Mouse (Mus musculus) liver, embryonic 12.5 days (tissue): Measurements from ENCODE around the gene Aoc2. TPM values are rescaled to one million over a fixed set of nuclear protein-coding genes. Genes with fewer than 3 reads are reported as not detected.

Source experiments
- ATAC-seq: fragments of 200-750 bp; cut with Nextera tagmentation; 2 replicates; pipeline ENCODE4 v1.8.0; 2017; ENCODE audit warnings: moderate number of reproducible peaks, mild to moderate bottlenecking, moderate library complexity
- H3K27ac ChIP-seq: fragments of 300-500 bp; sonication (generic); 2 replicates; pipeline ENCODE4 v1.5.1; 2016; ENCODE audit warnings: mild to moderate bottlenecking
- H3K27me3 ChIP-seq: fragments of 300-500 bp; sonication (generic); replicated peaks from 2 replicates; pipeline ENCODE4 v1.6.1; 2016; ENCODE audit warnings: mild to moderate bottlenecking, moderate library complexity
- H3K36me3 ChIP-seq: fragments of 300-500 bp; sonication (generic); 2 replicates; pipeline ENCODE4 v1.6.1; 2016; ENCODE audit warnings: mild to moderate bottlenecking, moderate library complexity
- H3K4me1 ChIP-seq: fragments of 300-500 bp; sonication (generic); 2 replicates; pipeline ENCODE4 v1.6.1; 2016
- H3K4me2 ChIP-seq: fragments of 300-500 bp; sonication (generic); 2 replicates; pipeline ENCODE4 v1.6.1; 2016; ENCODE audit warnings: mild to moderate bottlenecking, moderate library complexity
- H3K4me3 ChIP-seq: fragments of 300-500 bp; sonication (generic); 2 replicates; pipeline ENCODE4 v1.5.1; 2016; ENCODE audit warnings: mild to moderate bottlenecking, moderate library complexity
- H3K9ac ChIP-seq: fragments of 300-500 bp; sonication (generic); 2 replicates; pipeline ENCODE4 v1.6.1; 2016; ENCODE audit warnings: mild to moderate bottlenecking, moderate library complexity
- H3K9me3 ChIP-seq: fragments of 300-500 bp; sonication (generic); replicated peaks from 2 replicates; pipeline ENCODE4 v1.6.1; 2016; ENCODE audit warnings: mild to moderate bottlenecking, moderate library complexity
- WGBS: fragments of 180-500 bp; shearing (Covaris S2); methylation state at CpG from one replicate; pipeline ENCODE4 v1.1.7; 2016; ENCODE audit not compliant: insufficient replicate concordance; 5-methylcytosine and 5-hydroxymethylcytosine counted together
- polyA plus RNA-seq: library from polyadenylated mRNA; unstranded; fragments of >200 nt; fragmentation: Nextera tagmentation; extraction: Ambion mirVana; gene quantifications from 2 replicates; pipeline ENCODE4 v1.2.1, GENCODE M21; 2016

Gene Aoc2
- polyA plus RNA-seq, 1 experiment from 2014 or later: 2.2 TPM

GRCm38 (mm10) chr11:101295191-101295590 lies 29.7 kb upstream of the Aoc2 start:
- no peak for ATAC-seq
- WGBS: 89% methylated on average over 8 of the region's 8 CpGs

GRCm38 (mm10) chr11:101300881-101301280 lies 24.0 kb upstream of the Aoc2 start:
- Histone ChIP-seq H3K4me1 (peaks cover 37% of the 10 kb centered on the region), H3K27ac (peak overlapping the region; percentile 86), H3K4me3 (peak overlapping the region; percentile 96), H3K27me3 (no peaks in the 10 kb centered on the region), H3K36me3 (peaks cover 44% of the 10 kb centered on the region), H3K9ac (peak overlapping the region; percentile 95), H3K4me2 (peak overlapping the region; percentile 92), H3K9me3 (no peaks in the 10 kb centered on the region)
- no peak for ATAC-seq
- whole genome bisulfite sequencing: 55% methylated on average over 7 of the region's 7 CpGs

More at GRCm38 (mm10) chr11:101295191-101295590, 29.7 kb upstream of the Aoc2 start:
- no peaks in the 10 kb centered on the region for H3K9me3 ChIP-seq
- H3K4me3 ChIP-seq: no peak overlapping the region
- H3K4me2 ChIP-seq: no peak overlapping the region
- peaks cover 13% of the 10 kb centered on the region for H3K4me1 ChIP-seq
- no peaks in the 10 kb centered on the region for H3K27me3 ChIP-seq
- peaks cover 99% of the 10 kb centered on the region for H3K36me3 ChIP-seq
- no peak overlapping the region for H3K9ac ChIP-seq
- no peak overlapping the region for H3K27ac ChIP-seq

GRCm38 (mm10) chr11:101301299-101302003 lies 23.4 kb upstream of the Aoc2 start:
- ATAC-seq: peak; percentile 50
- Histone ChIP-seq H3K4me1 (peaks cover 37% of the 10 kb centered on the region), H3K9ac (peak overlapping the region; percentile 95), H3K27ac (peak overlapping the region; percentile 86), H3K27me3 (peaks cover 5% of the 10 kb centered on the region; the same call in 1 of the 2 replicates), H3K36me3 (peaks cover 38% of the 10 kb centered on the region), H3K4me2 (peak overlapping the region; percentile 92), H3K4me3 (peak overlapping the region; percentile 96), H3K9me3 (no peaks in the 10 kb centered on the region)
- whole genome bisulfite sequencing: 7% methylated on average over 26 of the region's 26 CpGs

DNA sequence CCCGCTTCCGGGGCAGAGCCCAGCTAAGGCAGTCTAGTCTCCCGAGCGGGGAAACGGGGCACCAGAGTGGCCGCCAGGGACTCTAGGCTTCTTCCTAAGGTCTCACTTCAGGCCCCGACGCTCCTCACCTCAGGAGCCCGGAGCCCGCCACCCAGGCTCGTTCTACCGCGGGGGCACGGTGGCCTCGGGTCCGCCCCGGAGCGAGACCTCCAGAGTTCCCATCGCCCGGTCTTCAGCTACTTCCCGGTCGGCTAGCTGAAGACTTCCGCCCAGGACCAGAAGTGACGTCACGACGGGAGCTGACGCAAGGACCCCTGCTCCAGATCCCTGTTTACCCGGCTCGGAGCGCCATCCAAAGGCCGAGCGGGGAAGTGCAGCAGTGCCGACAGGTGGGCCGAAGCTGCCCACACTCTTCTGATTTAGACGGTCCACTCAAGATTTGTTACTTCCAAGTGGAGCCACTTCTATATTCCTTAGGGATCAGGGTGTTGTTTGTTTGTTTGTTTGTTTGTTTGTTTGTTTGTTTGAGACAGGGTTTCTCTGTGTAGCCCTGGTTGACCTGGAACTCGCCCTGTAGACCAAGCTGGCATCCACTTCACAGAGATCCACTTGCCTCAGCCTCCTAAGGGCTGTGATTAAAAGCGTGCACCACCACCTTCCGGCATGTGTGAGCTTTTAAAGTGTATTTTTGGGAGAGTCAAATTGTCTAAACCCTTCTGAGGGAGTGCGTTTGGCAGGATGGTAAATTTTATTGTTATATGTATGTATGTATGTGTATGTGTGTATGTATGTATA lies 22.7 kb upstream of the Aoc2 start, which contains the start of gene Becn1:
Gene Becn1 (minus strand): TSS at position 283 of the 795 bp plus-strand sequence.
- 8% methylated on average over 39 of the region's 39 CpGs for WGBS

GRCm38 (mm10) chr11:101307744-101308143 lies 17.1 kb upstream of the Aoc2 start:
- WGBS: 37% methylated on average over 5 of the region's 5 CpGs
- ATAC-seq: no peak
- peaks cover 8% of the 10 kb centered on the region; the same call in 1 of the 2 replicates for H3K4me1 ChIP-seq
- no peaks in the 10 kb centered on the region for H3K36me3 ChIP-seq
- H3K9me3 ChIP-seq: no peaks in the 10 kb centered on the region
- peaks cover 17% of the 10 kb centered on the region; the same call in 1 of the 2 replicates for H3K27me3 ChIP-seq
- no peak overlapping the region for H3K4me3 ChIP-seq
- no peak overlapping the region for H3K9ac ChIP-seq
- H3K27ac ChIP-seq: no peak overlapping the region
- H3K4me2 ChIP-seq: no peak overlapping the region

More for the DNA sequence above, 22.7 kb upstream of the Aoc2 start, which contains the start of gene Becn1:
- Histone ChIP-seq H3K9ac (peak within 1 kb of the TSS; percentile 95), H3K4me2 (peak within 1 kb of the TSS; percentile 92), H3K4me3 (peak within 1 kb of the TSS; percentile 96), H3K9me3 (no peaks in the 10 kb centered on the region), H3K27me3 (peaks cover 11% of the 10 kb centered on the region; the same call in 1 of the 2 replicates), H3K36me3 (peaks cover 31% of the 10 kb centered on the region), H3K4me1 (peaks cover 37% of the 10 kb centered on the region), H3K27ac (peak within 1 kb of the TSS; percentile 86)
- ATAC-seq: peak; percentile 94

GRCm38 (mm10) chr11:101311083-101311482 lies 13.8 kb upstream of the Aoc2 start:
- H3K4me1 ChIP-seq: peaks cover 29% of the 10 kb centered on the region
- no peak overlapping the region for H3K4me3 ChIP-seq
- H3K9ac ChIP-seq: no peak overlapping the region
- ATAC-seq: no peak
- H3K36me3 ChIP-seq: no peaks in the 10 kb centered on the region
- WGBS: 70% methylated on average over 3 of the region's 3 CpGs
- H3K27me3 ChIP-seq: peaks cover 15% of the 10 kb centered on the region; the same call in 1 of the 2 replicates
- H3K27ac ChIP-seq: no peak overlapping the region
- H3K4me2 ChIP-seq: no peak overlapping the region
- H3K9me3 ChIP-seq: no peaks in the 10 kb centered on the region

GRCm38 (mm10) chr11:101312150-101312549 lies 12.7 kb upstream of the Aoc2 start:
- peaks cover 32% of the 10 kb centered on the region for H3K4me1 ChIP-seq
- H3K27me3 ChIP-seq: peaks cover 6% of the 10 kb centered on the region; the same call in 1 of the 2 replicates
- H3K36me3 ChIP-seq: no peaks in the 10 kb centered on the region
- no peak overlapping the region for H3K4me2 ChIP-seq
- 60% methylated on average over 3 of the region's 3 CpGs for whole genome bisulfite sequencing
- ATAC-seq: no peak
- no peak overlapping the region for H3K27ac ChIP-seq
- H3K4me3 ChIP-seq: no peak overlapping the region
- H3K9me3 ChIP-seq: no peaks in the 10 kb centered on the region
- no peak overlapping the region for H3K9ac ChIP-seq

DNA sequence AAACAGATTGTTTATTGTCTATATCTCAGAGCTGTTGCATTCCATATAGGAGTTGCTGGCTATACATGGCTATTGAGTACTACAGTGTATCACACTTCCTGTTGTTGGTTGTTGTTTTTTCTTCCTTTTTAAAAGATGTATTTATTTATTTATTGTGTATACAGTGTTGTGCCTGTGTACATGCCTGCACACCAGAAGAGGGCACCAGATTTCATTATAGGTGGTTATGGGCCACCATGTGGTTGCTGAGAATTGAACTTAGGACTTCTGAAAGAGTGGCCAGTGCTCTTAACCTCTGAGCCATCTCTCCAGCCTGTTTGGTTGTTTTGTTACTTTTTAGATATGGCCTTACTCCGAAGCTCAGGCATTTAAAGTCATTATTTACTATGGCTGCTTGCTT lies 10.3 kb upstream of the Aoc2 start:
- no peak for ATAC-seq
- peaks cover 23% of the 10 kb centered on the region for H3K36me3 ChIP-seq
- WGBS: 85% methylated on average over 1 of the region's 1 CpGs
- no peak overlapping the region for H3K4me3 ChIP-seq
- no peak overlapping the region for H3K9ac ChIP-seq
- H3K9me3 ChIP-seq: no peaks in the 10 kb centered on the region
- peak overlapping the region; percentile 87 for H3K4me2 ChIP-seq
- H3K4me1 ChIP-seq: peaks cover 53% of the 10 kb centered on the region
- H3K27me3 ChIP-seq: no peaks in the 10 kb centered on the region
- peak overlapping the region; percentile 100 for H3K27ac ChIP-seq

- Histone ChIP-seq H3K9ac (peak overlapping the region; percentile 98; the same call in 1 of the 2 replicates), H3K4me3 (peak overlapping the region; percentile 98), H3K27me3 (no peaks in the 10 kb centered on the region), H3K36me3 (peaks cover 29% of the 10 kb centered on the region), H3K4me1 (peaks cover 56% of the 10 kb centered on the region), H3K9me3 (no peaks in the 10 kb centered on the region), H3K4me2 (peak overlapping the region; percentile 87), H3K27ac (peak overlapping the region; percentile 100)
- 45% methylated on average over 8 of the region's 8 CpGs for WGBS
- ATAC-seq: no peak
Observed at GRCm38 (mm10) chr11:101315082-101315650, 9.7 kb upstream of the Aoc2 start.

DNA sequence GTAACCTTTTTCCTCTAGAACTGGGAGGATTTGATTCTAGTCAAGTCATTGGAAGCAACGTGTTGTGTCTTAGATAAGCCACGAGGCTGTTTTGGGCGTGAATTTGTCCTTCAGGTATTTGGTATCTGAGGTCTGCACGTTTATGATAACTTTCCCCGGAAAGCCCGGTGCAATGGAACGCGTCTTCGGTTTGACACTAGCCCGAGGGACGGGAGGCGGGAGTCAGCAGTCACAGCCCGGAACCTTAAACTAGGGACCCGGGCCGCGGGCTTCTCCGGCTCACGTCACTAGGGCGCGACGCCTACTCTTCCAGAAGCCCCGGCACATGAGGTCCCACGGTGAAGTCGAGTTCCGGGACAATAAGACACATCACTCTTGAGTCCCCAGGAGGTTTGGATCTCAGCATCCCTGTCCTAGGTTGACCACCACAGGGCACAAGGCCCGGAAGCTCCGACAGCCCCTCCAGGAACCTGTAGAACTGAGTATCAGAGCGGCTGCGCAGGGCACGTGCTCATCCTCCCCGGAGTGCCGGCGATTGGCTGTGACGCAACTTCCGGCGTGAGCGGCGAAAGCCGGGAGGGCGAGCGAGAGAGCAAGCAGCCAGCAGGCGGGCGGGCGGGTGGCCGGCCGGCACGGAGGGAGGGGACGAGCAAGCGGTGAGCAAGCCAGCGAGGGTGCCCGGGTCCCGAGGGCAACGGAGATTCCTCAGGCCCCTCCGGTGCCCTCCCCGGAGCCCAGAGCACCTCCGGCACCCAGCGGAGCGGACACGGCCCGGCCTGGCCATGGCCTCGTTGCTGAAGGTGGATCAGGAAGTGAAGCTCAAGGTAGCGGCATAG lies 9.0 kb upstream of the Aoc2 start, which contains the start of gene Psme3:
Gene Psme3 (plus strand): TSS at position 549 of the 836 bp plus-strand sequence.
- ATAC-seq: peak; percentile 90
- under 1% methylated on average over 57 of the region's 62 CpGs for WGBS
- Histone ChIP-seq H3K4me3 (peak within 1 kb of the TSS; percentile 98), H3K9ac (peak within 1 kb of the TSS; percentile 98), H3K27me3 (no peaks in the 10 kb centered on the region), H3K4me2 (peak within 1 kb of the TSS; percentile 87), H3K4me1 (peaks cover 56% of the 10 kb centered on the region), H3K27ac (peak within 1 kb of the TSS; percentile 100), H3K9me3 (no peaks in the 10 kb centered on the region), H3K36me3 (peaks cover 36% of the 10 kb centered on the region)

- WGBS: under 1% methylated on average over 17 of the region's 17 CpGs
- peak; percentile 67 for ATAC-seq
- H3K4me2 ChIP-seq: peak overlapping the region; percentile 87
- peaks cover 56% of the 10 kb centered on the region for H3K4me1 ChIP-seq
- peaks cover 42% of the 10 kb centered on the region for H3K36me3 ChIP-seq
- peak overlapping the region; percentile 98 for H3K9ac ChIP-seq
- H3K9me3 ChIP-seq: no peaks in the 10 kb centered on the region
- H3K4me3 ChIP-seq: peak overlapping the region; percentile 98
- H3K27ac ChIP-seq: peak overlapping the region; percentile 100
- no peaks in the 10 kb centered on the region for H3K27me3 ChIP-seq
Observed at GRCm38 (mm10) chr11:101316501-101316917, 8.4 kb upstream of the Aoc2 start.
